Comparison of ENCODE assay signal across 34 mouse cellular contexts in the genomic region with DNA sequence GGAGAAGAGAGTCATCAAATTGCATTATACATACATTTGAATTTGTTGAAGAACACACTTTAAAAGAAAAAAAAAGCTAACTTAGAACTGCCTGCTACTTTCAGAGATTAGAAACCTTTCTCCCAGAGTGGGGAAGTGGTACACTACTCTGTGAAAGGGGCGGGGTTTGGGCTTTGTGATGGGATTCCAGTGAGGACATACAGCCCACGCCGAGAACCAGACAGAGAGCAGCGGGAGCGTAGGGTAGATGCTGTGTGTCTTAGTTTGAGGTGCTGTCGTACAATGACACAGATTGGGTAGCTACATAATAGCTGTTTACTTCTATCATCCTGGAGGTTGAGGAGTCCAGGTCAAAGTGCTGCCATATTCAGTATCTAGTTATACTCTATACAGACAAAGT.
"Had no signal": no experiment of that assay in that cellular context is flagged by ENCODE, and none has a peak within 500 bp of the region (broad histone marks: within the 10 kb centered on the region; RNA-seq: fewer than 3 reads in every experiment).

No protein-coding gene starts in this region.

- H3K27ac ChIP-seq: heart, embryonic 10.5 days; heart, embryonic 13.5 days; heart, embryonic 15.5 days; hindbrain, embryonic 10.5 days; hindbrain, embryonic 12.5 days; hindbrain, embryonic 13.5 days; hindbrain, embryonic 14.5 days; hindbrain, embryonic 15.5 days; hindbrain, postnatal 0 days; intestine, embryonic 15.5 days; kidney, embryonic 15.5 days; kidney, postnatal 0 days; layer of hippocampus, adult 2 months had no signal

- H3K4me1 ChIP-seq: hindbrain, embryonic 12.5 days; hindbrain, embryonic 13.5 days; hindbrain, embryonic 15.5 days; intestine, embryonic 15.5 days; kidney, embryonic 15.5 days had no signal

- H3K9me3 ChIP-seq: heart, embryonic 10.5 days; heart, embryonic 12.5 days; heart, embryonic 13.5 days; heart, embryonic 15.5 days; hindbrain, embryonic 10.5 days; hindbrain, embryonic 12.5 days; hindbrain, embryonic 13.5 days; hindbrain, embryonic 15.5 days; intestine, embryonic 15.5 days; kidney, embryonic 15.5 days had no signal

- H3K27me3 ChIP-seq: heart, embryonic 12.5 days; heart, embryonic 13.5 days; heart, embryonic 15.5 days; hindbrain, embryonic 12.5 days; hindbrain, embryonic 13.5 days; hindbrain, embryonic 15.5 days; intestine, embryonic 15.5 days; kidney, embryonic 15.5 days had no signal

- ATAC-seq: hindbrain, embryonic 16.5 days; hindbrain, postnatal 0 days; inflammation-experienced regulatory T-cells, adult 6 months; intestine, embryonic 15.5 days; intestine, embryonic 16.5 days; intestine, postnatal 0 days had no signal

- H3K4me3 ChIP-seq: heart, embryonic 10.5 days; heart, embryonic 12.5 days; heart, embryonic 13.5 days; heart, embryonic 15.5 days; hindbrain, embryonic 10.5 days; hindbrain, embryonic 12.5 days; hindbrain, embryonic 13.5 days; hindbrain, embryonic 15.5 days; intestine, embryonic 15.5 days; kidney, embryonic 15.5 days; layer of hippocampus, adult 2 months had no signal

- H3K9ac ChIP-seq: heart, embryonic 12.5 days; heart, embryonic 13.5 days; heart, embryonic 15.5 days; hindbrain, embryonic 12.5 days; hindbrain, embryonic 13.5 days; hindbrain, embryonic 14.5 days; hindbrain, embryonic 15.5 days; intestine, embryonic 15.5 days; kidney, embryonic 15.5 days had no signal

- DNase-seq: heart, postnatal 10 days; heart, postnatal 14 days; heart, postnatal 4 days; kidney, adult 11 months; kidney, adult 18-20 months; kidney, adult 2 months; kidney, adult 8-10 months; kidney, adult 9 months; kidney, postnatal 10 days; kidney, postnatal 14 days; kidney, postnatal 25 days; kidney, postnatal 36 days; kidney, postnatal 4 days; layer of hippocampus, adult 9-11 months; layer of hippocampus, postnatal 36 days had no signal

- H3K4me2 ChIP-seq: heart, embryonic 11.5 days; heart, embryonic 12.5 days; heart, embryonic 13.5 days; heart, embryonic 15.5 days; hindbrain, embryonic 12.5 days; hindbrain, embryonic 13.5 days; hindbrain, embryonic 14.5 days; hindbrain, embryonic 15.5 days; intestine, embryonic 15.5 days; kidney, embryonic 15.5 days had no signal

- H3K36me3 ChIP-seq: heart, embryonic 10.5 days; heart, embryonic 12.5 days; heart, embryonic 13.5 days; heart, embryonic 15.5 days; hindbrain, embryonic 10.5 days; hindbrain, embryonic 12.5 days; hindbrain, embryonic 13.5 days; hindbrain, embryonic 15.5 days; intestine, embryonic 15.5 days; kidney, embryonic 15.5 days had no signal
